Mouse (Mus musculus) heart, embryonic 11.5 days (tissue): ENCODE data around the gene 1700049E17Rik2. TPM values are rescaled to one million over a fixed set of nuclear protein-coding genes. Genes with fewer than 3 reads are reported as not detected.
"Not testable (repeated sequence)": the region's sequence is repeated elsewhere in the genome, so short reads cannot be mapped to it uniquely, and the experiment has no call there.

Experiments used
- ATAC-seq: fragments of 200-750 bp; cut with Nextera tagmentation; replicated peaks from 2 replicates; pipeline ENCODE4 v1.8.0; 2017; ENCODE audit warnings: moderate library complexity; ENCODE audit not compliant: insufficient number of reproducible peaks, low FRiP score, low TSS enrichment
- H3K27ac ChIP-seq: fragments of 300-500 bp; sonication (generic); 2 replicates; pipeline ENCODE4 v1.5.1; 2014; ENCODE audit warnings: mild to moderate bottlenecking, low read depth, low read length
- H3K27me3 ChIP-seq: fragments of 300-500 bp; sonication (generic); 2 replicates; pipeline ENCODE4 v1.6.1; 2014; ENCODE audit warnings: mild to moderate bottlenecking, low read length, mixed read lengths; ENCODE audit not compliant: control insufficient read depth, insufficient read depth
- H3K36me3 ChIP-seq: fragments of 300-500 bp; sonication (generic); 2 replicates; pipeline ENCODE4 v1.6.1; 2014; ENCODE audit warnings: mild to moderate bottlenecking, low read length, moderate library complexity, mixed read lengths; ENCODE audit not compliant: control insufficient read depth, insufficient read depth
- H3K4me1 ChIP-seq: fragments of 300-500 bp; sonication (generic); 2 replicates; pipeline ENCODE4 v1.6.1; 2014; ENCODE audit warnings: low read length; ENCODE audit not compliant: control insufficient read depth, insufficient read depth
- H3K4me2 ChIP-seq: fragments of 300-500 bp; sonication (generic); 2 replicates; pipeline ENCODE4 v1.6.1; 2014; ENCODE audit warnings: mild to moderate bottlenecking, moderate library complexity
- H3K4me3 ChIP-seq: fragments of 300-500 bp; sonication (generic); 2 replicates; pipeline ENCODE4 v1.5.1; 2014; ENCODE audit warnings: low read depth, low read length
- H3K9ac ChIP-seq: fragments of 300-500 bp; sonication (generic); 2 replicates; pipeline ENCODE4 v1.6.1; 2014; ENCODE audit warnings: mild to moderate bottlenecking, low read depth, low read length, moderate library complexity
- H3K9me3 ChIP-seq: fragments of 300-500 bp; sonication (generic); replicated peaks from 2 replicates; pipeline ENCODE4 v1.6.1; 2016; ENCODE audit warnings: low read length; ENCODE audit not compliant: control insufficient read depth
- WGBS: fragments of 180-500 bp; shearing (Covaris S2); extraction: QIAGEN DNeasy Blood & Tissue Kit; methylation state at CpG from one replicate; pipeline ENCODE4 v1.1.7; 2014; ENCODE audit not compliant: insufficient replicate concordance; 5-methylcytosine and 5-hydroxymethylcytosine counted together
- polyA plus RNA-seq: library from polyadenylated mRNA; unstranded; fragments of >200 nt; fragmentation: Nextera tagmentation; extraction: Ambion mirVana; gene quantifications from 2 replicates; pipeline ENCODE4 v1.2.1, GENCODE M21; 2014

The 1700049E17Rik2 gene
- polyA plus RNA-seq = not detected in 2 replicates

- H3K27ac ChIP-seq, H3K4me2 ChIP-seq, H3K4me3 ChIP-seq, H3K9ac ChIP-seq, H3K9me3 ChIP-seq, H3K36me3 ChIP-seq, H3K4me1 ChIP-seq, ATAC-seq, H3K27me3 ChIP-seq: not testable (repeated sequence)
- WGBS = no CpG with 5 or more reads among the region's 1 CpGs
Measured at GRCm38 (mm10) chr14:41572911-41573310, at the start of gene 1700049E17Rik2. 1700049E17Rik2 (plus strand) TSS chr14:41573211.

GRCm38 (mm10) chr14:41524695-41525094, 48.3 kb upstream of the 1700049E17Rik2 start:
- not testable (repeated sequence) for ATAC-seq, H3K27ac ChIP-seq, H3K27me3 ChIP-seq, H3K4me2 ChIP-seq, H3K9me3 ChIP-seq, H3K4me3 ChIP-seq, H3K9ac ChIP-seq, H3K36me3 ChIP-seq, H3K4me1 ChIP-seq
- 73% methylated on average over 1 of the region's 1 CpGs for WGBS

GRCm38 (mm10) chr14:41555483-41555882, 17.5 kb upstream of the 1700049E17Rik2 start, which contains the start of gene Gm7970:
Gm7970 (minus strand) TSS chr14:41555583.
- not testable (repeated sequence) for H3K27ac ChIP-seq, H3K4me3 ChIP-seq, ATAC-seq, H3K4me1 ChIP-seq, H3K36me3 ChIP-seq, H3K27me3 ChIP-seq, H3K4me2 ChIP-seq, H3K9ac ChIP-seq, H3K9me3 ChIP-seq
- WGBS = no CpG with 5 or more reads among the region's 2 CpGs

GRCm38 (mm10) chr14:41586346-41586745, 13.3 kb downstream of the 1700049E17Rik2 start:
- not testable (repeated sequence) for H3K9ac ChIP-seq, H3K4me2 ChIP-seq, H3K9me3 ChIP-seq, H3K4me1 ChIP-seq, H3K36me3 ChIP-seq, H3K27me3 ChIP-seq, H3K4me3 ChIP-seq, ATAC-seq, H3K27ac ChIP-seq
- WGBS = 72% methylated on average over 1 of the region's 1 CpGs

- not testable (repeated sequence) for H3K9me3 ChIP-seq, H3K4me3 ChIP-seq, H3K27me3 ChIP-seq, ATAC-seq, H3K27ac ChIP-seq, H3K4me2 ChIP-seq, H3K4me1 ChIP-seq, H3K9ac ChIP-seq, H3K36me3 ChIP-seq
- WGBS = 90% methylated on average over 15 of the region's 15 CpGs
Measured at GRCm38 (mm10) chr14:41600935-41601334, 27.9 kb downstream of the 1700049E17Rik2 start.

GRCm38 (mm10) chr14:41610690-41611089, 37.7 kb downstream of the 1700049E17Rik2 start:
- not testable (repeated sequence) for H3K4me2 ChIP-seq, H3K27me3 ChIP-seq, H3K36me3 ChIP-seq, H3K27ac ChIP-seq, H3K9me3 ChIP-seq, H3K9ac ChIP-seq, ATAC-seq, H3K4me3 ChIP-seq, H3K4me1 ChIP-seq
- 76% methylated on average over 1 of the region's 1 CpGs for WGBS

GRCm38 (mm10) chr14:41622535-41622934, 49.5 kb downstream of the 1700049E17Rik2 start:
- 83% methylated on average over 4 of the region's 5 CpGs for WGBS
- not testable (repeated sequence) for H3K27me3 ChIP-seq, H3K9ac ChIP-seq, H3K36me3 ChIP-seq, H3K4me3 ChIP-seq, ATAC-seq, H3K9me3 ChIP-seq, H3K27ac ChIP-seq, H3K4me2 ChIP-seq, H3K4me1 ChIP-seq

- H3K4me1 ChIP-seq, H3K36me3 ChIP-seq, H3K27ac ChIP-seq, H3K4me2 ChIP-seq, H3K9ac ChIP-seq, H3K4me3 ChIP-seq, ATAC-seq, H3K27me3 ChIP-seq, H3K9me3 ChIP-seq: not testable (repeated sequence)
- WGBS = 56% methylated on average over 1 of the region's 2 CpGs
Measured at GRCm38 (mm10) chr14:41624512-41624911, 51.5 kb downstream of the 1700049E17Rik2 start, which contains the start of gene Gm3072. Gm3072 (minus strand) TSS chr14:41624612.

- not testable (repeated sequence) for H3K4me1 ChIP-seq, H3K4me3 ChIP-seq, H3K9ac ChIP-seq, H3K36me3 ChIP-seq, H3K9me3 ChIP-seq, H3K27ac ChIP-seq, H3K4me2 ChIP-seq, ATAC-seq, H3K27me3 ChIP-seq
- whole genome bisulfite sequencing = 91% methylated on average over 9 of the region's 11 CpGs
Measured at GRCm38 (mm10) chr14:41630144-41630543, 57.1 kb downstream of the 1700049E17Rik2 start.
